Mouse (Mus musculus) forebrain, embryonic 10.5 days (tissue): ENCODE data around the gene Rccd1. TPM values are rescaled to one million over a fixed set of nuclear protein-coding genes. Genes with fewer than 3 reads are reported as not detected.
"Not testable (repeated sequence)": the region's sequence is repeated elsewhere in the genome, so short reads cannot be mapped to it uniquely, and the experiment has no call there.

Source experiments
- DNase-seq: peaks from one replicate; pipeline ENCODE4 v3.0.0-alpha.2; 2017; ENCODE audit warnings: low spot score; ENCODE audit errors: extremely low spot score
- H3K27ac ChIP-seq: fragments of 300-500 bp; sonication (generic); 2 replicates; pipeline ENCODE4 v1.5.1; 2016; ENCODE audit warnings: mild to moderate bottlenecking
- H3K27me3 ChIP-seq: fragments of 300-500 bp; sonication (generic); 2 replicates; pipeline ENCODE4 v1.6.1; 2016; ENCODE audit warnings: mild to moderate bottlenecking; ENCODE audit not compliant: poor library complexity, severe bottlenecking
- H3K36me3 ChIP-seq: fragments of 300-500 bp; sonication (generic); replicated peaks from 2 replicates; pipeline ENCODE4 v1.6.1; 2016; ENCODE audit warnings: mild to moderate bottlenecking, moderate library complexity
- H3K4me1 ChIP-seq: fragments of 300-500 bp; sonication (generic); 2 replicates; pipeline ENCODE4 v1.6.1; 2016
- H3K4me3 ChIP-seq: fragments of 300-500 bp; sonication (generic); 2 replicates; pipeline ENCODE4 v1.5.1; 2016; ENCODE audit warnings: mild to moderate bottlenecking, moderate library complexity
- H3K9me3 ChIP-seq: fragments of 300-500 bp; sonication (generic); 2 replicates; pipeline ENCODE4 v1.6.1; 2016; ENCODE audit warnings: mild to moderate bottlenecking, moderate library complexity
- WGBS: fragments of 180-500 bp; shearing (Covaris S2); methylation state at CpG from one replicate; pipeline ENCODE4 v1.1.7; 2016; 5-methylcytosine and 5-hydroxymethylcytosine counted together
- polyA plus RNA-seq: library from polyadenylated mRNA; unstranded; fragments of >200 nt; fragmentation: Nextera tagmentation; extraction: Ambion mirVana; gene quantifications from 2 replicates; pipeline ENCODE4 v1.2.1, GENCODE M21; 2016

The Rccd1 gene
- polyA plus RNA-seq, 1 experiment from 2014 or later, result 12.3 TPM

- DNase-seq, result no peak
- peaks cover 7% of the 10 kb centered on the region; the same call in 1 of the 2 replicates for H3K9me3 ChIP-seq
- 83% methylated on average over 7 of the region's 7 CpGs for WGBS
- peaks cover 59% of the 10 kb centered on the region for H3K4me1 ChIP-seq
- H3K27ac ChIP-seq, result no peak overlapping the region
- peaks cover 15% of the 10 kb centered on the region for H3K27me3 ChIP-seq
- H3K36me3 ChIP-seq, result peaks cover 23% of the 10 kb centered on the region
- no peak overlapping the region for H3K4me3 ChIP-seq
These were observed 17.5 kb upstream of the Rccd1 start for GRCm38 (mm10) chr7:80341793-80342192.

GRCm38 (mm10) chr7:80340793-80341192 is 16.5 kb upstream of the Rccd1 start, which contains the start of gene Unc45a:
TSS of gene Unc45a (minus strand) at chr7:80341005.
- H3K27ac ChIP-seq, result peak within 1 kb of the TSS; percentile 86
- H3K4me1 ChIP-seq, result peaks cover 59% of the 10 kb centered on the region
- 3% methylated on average over 11 of the region's 11 CpGs for WGBS
- peaks cover 29% of the 10 kb centered on the region for H3K36me3 ChIP-seq
- H3K9me3 ChIP-seq, result peaks cover 5% of the 10 kb centered on the region; the same call in 1 of the 2 replicates
- peak; percentile 74 for DNase-seq
- H3K27me3 ChIP-seq, result peaks cover 15% of the 10 kb centered on the region
- H3K4me3 ChIP-seq, result peak within 1 kb of the TSS; percentile 75

- Histone ChIP-seq H3K4me1 (peaks cover 59% of the 10 kb centered on the region), H3K27me3 (peaks cover 15% of the 10 kb centered on the region)
- WGBS, result under 1% methylated on average over 45 of the region's 45 CpGs
These were observed 15.8 kb upstream of the Rccd1 start for GRCm38 (mm10) chr7:80339793-80340628.

GRCm38 (mm10) chr7:80339371-80339770 is 15.1 kb upstream of the Rccd1 start:
- DNase-seq, result no peak
- Histone ChIP-seq H3K27ac (peak overlapping the region; percentile 86), H3K36me3 (peaks cover 38% of the 10 kb centered on the region), H3K9me3 (no peaks in the 10 kb centered on the region), H3K4me1 (peaks cover 59% of the 10 kb centered on the region), H3K4me3 (peak overlapping the region; percentile 75), H3K27me3 (peaks cover 15% of the 10 kb centered on the region)
- WGBS, result 10% methylated on average over 17 of the region's 17 CpGs

More at GRCm38 (mm10) chr7:80339793-80340628, 15.8 kb upstream of the Rccd1 start:
- Histone ChIP-seq H3K4me3 (peak overlapping the region; percentile 75), H3K36me3 (peaks cover 31% of the 10 kb centered on the region), H3K9me3 (no peaks in the 10 kb centered on the region), H3K27ac (peak overlapping the region; percentile 86)
- DNase-seq, result peak; percentile 97

GRCm38 (mm10) chr7:80336932-80337331 is 12.7 kb upstream of the Rccd1 start:
- Histone ChIP-seq H3K4me1 (peaks cover 39% of the 10 kb centered on the region), H3K27me3 (peaks cover 10% of the 10 kb centered on the region), H3K36me3 (peaks cover 62% of the 10 kb centered on the region), H3K9me3 (peaks cover 7% of the 10 kb centered on the region; the same call in 1 of the 2 replicates), H3K27ac (no peak overlapping the region), H3K4me3 (no peak overlapping the region)
- 94% methylated on average over 3 of the region's 3 CpGs for WGBS
- no peak for DNase-seq

GRCm38 (mm10) chr7:80334848-80335247 is 10.6 kb upstream of the Rccd1 start:
- H3K36me3 ChIP-seq, result peaks cover 83% of the 10 kb centered on the region
- H3K27me3 ChIP-seq, result no peaks in the 10 kb centered on the region
- 94% methylated on average over 4 of the region's 4 CpGs for WGBS

GRCm38 (mm10) chr7:80331433-80331832 is 7.2 kb upstream of the Rccd1 start:
- Histone ChIP-seq H3K9me3 (peaks cover 7% of the 10 kb centered on the region; the same call in 1 of the 2 replicates), H3K36me3 (peaks cover 100% of the 10 kb centered on the region), H3K4me3 (no peak overlapping the region), H3K4me1 (no peaks in the 10 kb centered on the region), H3K27me3 (no peaks in the 10 kb centered on the region), H3K27ac (no peak overlapping the region)
- DNase-seq, result no peak
- WGBS, result 96% methylated on average over 19 of the region's 19 CpGs

More at GRCm38 (mm10) chr7:80334848-80335247, 10.6 kb upstream of the Rccd1 start:
- peaks cover 20% of the 10 kb centered on the region for H3K4me1 ChIP-seq
- no peak for DNase-seq
- no peak overlapping the region for H3K4me3 ChIP-seq
- peaks cover 7% of the 10 kb centered on the region; the same call in 1 of the 2 replicates for H3K9me3 ChIP-seq
- H3K27ac ChIP-seq, result no peak overlapping the region

- 96% methylated on average over 8 of the region's 8 CpGs for WGBS
- no peak for DNase-seq
- Histone ChIP-seq H3K27me3 (no peaks in the 10 kb centered on the region), H3K36me3 (peaks cover 100% of the 10 kb centered on the region), H3K9me3 (peaks cover 7% of the 10 kb centered on the region; the same call in 1 of the 2 replicates), H3K4me1 (peaks cover 1% of the 10 kb centered on the region; the same call in 1 of the 2 replicates), H3K27ac (no peak overlapping the region), H3K4me3 (no peak overlapping the region)
These were observed 6.0 kb upstream of the Rccd1 start for GRCm38 (mm10) chr7:80330278-80330677.

GRCm38 (mm10) chr7:80326076-80326475 is 1.8 kb upstream of the Rccd1 start:
- DNase-seq, result no peak
- Histone ChIP-seq H3K27me3 (no peaks in the 10 kb centered on the region), H3K4me3 (no peak overlapping the region), H3K9me3 (no peaks in the 10 kb centered on the region), H3K27ac (no peak overlapping the region), H3K4me1 (peaks cover 21% of the 10 kb centered on the region), H3K36me3 (peaks cover 68% of the 10 kb centered on the region)
- WGBS, result 97% methylated on average over 19 of the region's 19 CpGs

- Histone ChIP-seq H3K36me3 (peaks cover 68% of the 10 kb centered on the region), H3K27ac (no peak overlapping the region)
These were observed 1.1 kb upstream of the Rccd1 start for GRCm38 (mm10) chr7:80325292-80325868.

GRCm38 (mm10) chr7:80324816-80325119 is 514 bp upstream of the Rccd1 start:
- not testable (repeated sequence) for H3K9me3 ChIP-seq, H3K27me3 ChIP-seq, DNase-seq, H3K27ac ChIP-seq
- 53% methylated on average over 5 of the region's 5 CpGs for WGBS
- H3K4me3 ChIP-seq, result peak overlapping the region; percentile 70; the same call in 1 of the 2 replicates
- peaks cover 26% of the 10 kb centered on the region for H3K4me1 ChIP-seq
- H3K36me3 ChIP-seq, result peaks cover 68% of the 10 kb centered on the region

More at GRCm38 (mm10) chr7:80325292-80325868, 1.1 kb upstream of the Rccd1 start:
- no peak overlapping the region; the same call in 1 of the 2 replicates for H3K4me3 ChIP-seq
- H3K27me3 ChIP-seq, result no peaks in the 10 kb centered on the region
- no peaks in the 10 kb centered on the region for H3K9me3 ChIP-seq
- WGBS, result 92% methylated on average over 16 of the region's 16 CpGs
- DNase-seq, result no peak
- peaks cover 21% of the 10 kb centered on the region for H3K4me1 ChIP-seq

- DNase-seq, result no peak
- peak overlapping the region; percentile 89 for H3K27ac ChIP-seq
- no peaks in the 10 kb centered on the region for H3K27me3 ChIP-seq
- WGBS, result 25% methylated on average over 8 of the region's 8 CpGs
- H3K9me3 ChIP-seq, result no peaks in the 10 kb centered on the region
- H3K4me1 ChIP-seq, result peaks cover 26% of the 10 kb centered on the region
- H3K36me3 ChIP-seq, result peaks cover 68% of the 10 kb centered on the region
- H3K4me3 ChIP-seq, result peak overlapping the region; percentile 70
These were observed 918 bp downstream of the Rccd1 start for GRCm38 (mm10) chr7:80323336-80323735.
